Mouse (Mus musculus) hindbrain, embryonic 16.5 days (tissue): ENCODE results near the gene Lrrc73. TPM values are rescaled to one million over a fixed set of nuclear protein-coding genes. Genes with fewer than 3 reads are reported as not detected.
A peak's percentile ranks its signal among the peaks of the same experiment; 100 is the strongest.

Experiments used
- ATAC-seq: fragments of 200-750 bp; cut with Nextera tagmentation; 2 replicates; pipeline ENCODE4 v1.8.0; 2017; ENCODE audit warnings: moderate TSS enrichment, moderate library complexity
- H3K27ac ChIP-seq: fragments of 300-500 bp; sonication (generic); 2 replicates; pipeline ENCODE4 v1.5.1; 2014; ENCODE audit warnings: low read depth, mild to moderate bottlenecking, control low read depth, low read length, moderate library complexity
- H3K27me3 ChIP-seq: fragments of 300-500 bp; sonication (generic); replicated peaks from 2 replicates; pipeline ENCODE4 v1.6.1; 2014; ENCODE audit warnings: low read length; ENCODE audit not compliant: control insufficient read depth, insufficient read depth
- H3K36me3 ChIP-seq: fragments of 300-500 bp; sonication (generic); 2 replicates; pipeline ENCODE4 v1.6.1; 2014; ENCODE audit warnings: mild to moderate bottlenecking, low read length, moderate library complexity, mixed read lengths; ENCODE audit not compliant: control insufficient read depth, insufficient read depth
- H3K4me1 ChIP-seq: fragments of 300-500 bp; sonication (generic); 2 replicates; pipeline ENCODE4 v1.6.1; 2014; ENCODE audit warnings: low read depth, low read length; ENCODE audit not compliant: control insufficient read depth, insufficient read depth
- H3K4me2 ChIP-seq: fragments of 300-500 bp; sonication (generic); 2 replicates; pipeline ENCODE4 v1.6.1; 2014; ENCODE audit warnings: mild to moderate bottlenecking, low read length, control low read depth, moderate library complexity
- H3K4me3 ChIP-seq: fragments of 300-500 bp; sonication (generic); 2 replicates; pipeline ENCODE4 v1.5.1; 2014; ENCODE audit warnings: mild to moderate bottlenecking, low read length, control low read depth, moderate library complexity
- H3K9ac ChIP-seq: fragments of 300-500 bp; sonication (generic); 2 replicates; pipeline ENCODE4 v1.6.1; 2014; ENCODE audit warnings: low read depth, mild to moderate bottlenecking, control low read depth, low read length, moderate library complexity
- H3K9me3 ChIP-seq: fragments of 300-500 bp; sonication (generic); 2 replicates; pipeline ENCODE4 v1.6.1; 2014; ENCODE audit warnings: mild to moderate bottlenecking, low read length, moderate library complexity; ENCODE audit not compliant: control insufficient read depth
- WGBS: fragments of 180-500 bp; shearing (Covaris S2); extraction: QIAGEN DNeasy Blood & Tissue Kit; methylation state at CpG from one replicate; pipeline ENCODE4 v1.1.7; 2014; 5-methylcytosine and 5-hydroxymethylcytosine counted together
- microRNA counts: library from miRNA; unstranded; fragments of <30 nt; microRNA quantifications from one replicate; lab custom pipeline; 2016
- microRNA-seq: library from miRNA; unstranded; fragments of <30 nt; microRNA quantifications from one replicate; pipeline ENCODE4, GENCODE M21; 2017
- polyA plus RNA-seq: library from polyadenylated mRNA; unstranded; fragments of >200 nt; fragmentation: Nextera tagmentation; extraction: Ambion mirVana; gene quantifications from 2 replicates; pipeline ENCODE4 v1.2.1, GENCODE M21; 2015

Gene Lrrc73
- polyA plus RNA-seq, 1 experiment from 2014 or later, result 23.8 TPM

- Histone ChIP-seq H3K27ac (peak within 1 kb of the TSS; percentile 88), H3K9me3 (no peaks in the 10 kb centered on the region), H3K9ac (peak within 1 kb of the TSS; percentile 93), H3K4me1 (peaks cover 7% of the 10 kb centered on the region), H3K4me3 (peak within 1 kb of the TSS; percentile 87), H3K36me3 (peaks cover 7% of the 10 kb centered on the region), H3K4me2 (peak within 1 kb of the TSS; percentile 92), H3K27me3 (peaks cover 16% of the 10 kb centered on the region)
- 0% methylated on average over 42 of the region's 86 CpGs for WGBS
- peak; percentile 77 for ATAC-seq
These were observed 44.3 kb downstream of the Lrrc73 start, which contains the start of gene Dlk2 for GRCm38 (mm10) chr17:46297364-46298219. Gene Dlk2 (plus strand): TSS chr17:46297421.

- H3K4me1 ChIP-seq, result peaks cover 7% of the 10 kb centered on the region
- H3K27me3 ChIP-seq, result peaks cover 15% of the 10 kb centered on the region
- H3K36me3 ChIP-seq, result peaks cover 11% of the 10 kb centered on the region
- H3K9me3 ChIP-seq, result no peaks in the 10 kb centered on the region
- peak overlapping the region; percentile 88 for H3K27ac ChIP-seq
- peak overlapping the region; percentile 87 for H3K4me3 ChIP-seq
- H3K9ac ChIP-seq, result peak overlapping the region; percentile 93
- peak; percentile 69 for ATAC-seq
- H3K4me2 ChIP-seq, result peak overlapping the region; percentile 92
- under 1% methylated on average over 48 of the region's 48 CpGs for WGBS
These were observed 45.0 kb downstream of the Lrrc73 start for GRCm38 (mm10) chr17:46298220-46298913.

GRCm38 (mm10) chr17:46301892-46302291 lies 48.6 kb downstream of the Lrrc73 start:
- Histone ChIP-seq H3K4me3 (no peak overlapping the region), H3K9ac (no peak overlapping the region), H3K27ac (no peak overlapping the region), H3K36me3 (peaks cover 14% of the 10 kb centered on the region), H3K27me3 (no peaks in the 10 kb centered on the region), H3K4me2 (no peak overlapping the region), H3K9me3 (no peaks in the 10 kb centered on the region), H3K4me1 (peaks cover 7% of the 10 kb centered on the region)
- no peak for ATAC-seq
- 80% methylated on average over 12 of the region's 12 CpGs for WGBS

- no peak overlapping the region for H3K4me2 ChIP-seq
- no peak overlapping the region for H3K9ac ChIP-seq
- H3K4me3 ChIP-seq, result no peak overlapping the region
- 91% methylated on average over 9 of the region's 9 CpGs for WGBS
- no peaks in the 10 kb centered on the region for H3K9me3 ChIP-seq
- peaks cover 2% of the 10 kb centered on the region; the same call in 1 of the 2 replicates for H3K4me1 ChIP-seq
- H3K27me3 ChIP-seq, result no peaks in the 10 kb centered on the region
- peaks cover 14% of the 10 kb centered on the region for H3K36me3 ChIP-seq
- no peak for ATAC-seq
- H3K27ac ChIP-seq, result no peak overlapping the region
These were observed 50.9 kb downstream of the Lrrc73 start for GRCm38 (mm10) chr17:46304184-46304583.

MicroRNA genes within 50 kb of the gene (microRNA counts, 519-probe panel; counts per million panel counts)
- microRNA mmu-miR-693-3p (lab: Ali Mortazavi, UCI), result not detected
- microRNA mmu-miR-693-5p (lab: Ali Mortazavi, UCI), result not detected

Small RNA genes lying within 50 kb of the gene (microRNA-seq; reads per million reads assigned to microRNA genes)
- gene Mir693, result not detected

Other genes starting within 250 kb of the Lrrc73 start
- gene Vegfa, start 221.2 kb upstream of the Lrrc73 start, polyA plus RNA-seq, result 3.7 and 3.8 TPM in 2 replicates
- gene Mrps18a, start 142.5 kb upstream of the Lrrc73 start, polyA plus RNA-seq, result 152 and 163 TPM in 2 replicates
- 54.8 and 62.7 TPM in 2 replicates for gene Rsph9, start 109.3 kb upstream of the Lrrc73 start, polyA plus RNA-seq
- 22.1 and 23.0 TPM in 2 replicates for gene Mad2l1bp, start 100.0 kb upstream of the Lrrc73 start, polyA plus RNA-seq
- 39.6 and 41.0 TPM in 2 replicates for gene Gtpbp2, start 92.5 kb upstream of the Lrrc73 start, polyA plus RNA-seq
- 6.2 and 8.4 TPM in 2 replicates for gene Polh, start 50.9 kb upstream of the Lrrc73 start, polyA plus RNA-seq
- 29.0 and 35.7 TPM in 2 replicates for gene Xpo5, start 50.7 kb upstream of the Lrrc73 start, polyA plus RNA-seq
- gene Polr1c, start 5.5 kb upstream of the Lrrc73 start, polyA plus RNA-seq, result 72.4 and 76.6 TPM in 2 replicates
- gene Yipf3, start 5.5 kb upstream of the Lrrc73 start, polyA plus RNA-seq, result 101 and 105 TPM in 2 replicates
- 26.7 and 32.1 TPM in 2 replicates for gene Tjap1, start 29.5 kb downstream of the Lrrc73 start, polyA plus RNA-seq
- 25.3 and 26.8 TPM in 2 replicates for gene Dlk2, start 43.9 kb downstream of the Lrrc73 start, polyA plus RNA-seq
- gene Abcc10, start 74.8 kb downstream of the Lrrc73 start, polyA plus RNA-seq, result 9.2 and 9.3 TPM in 2 replicates
- 10.2 and 11.8 TPM in 2 replicates for gene Zfp318, start 130.2 kb downstream of the Lrrc73 start, polyA plus RNA-seq
- gene Crip3, start 175.4 kb downstream of the Lrrc73 start, polyA plus RNA-seq, result 3.3 and 3.6 TPM in 2 replicates
- gene Slc22a7, start 184.9 kb downstream of the Lrrc73 start, polyA plus RNA-seq, result not detected in 2 replicates
- gene Ttbk1, start 234.1 kb downstream of the Lrrc73 start, polyA plus RNA-seq, result 5.1 and 5.5 TPM in 2 replicates
- gene Dnph1, start 243.2 kb downstream of the Lrrc73 start, polyA plus RNA-seq, result 18.7 and 19.0 TPM in 2 replicates